Mouse (Mus musculus): Measurements from ENCODE around the gene Cdc42ep1. TPM values are rescaled to one million over a fixed set of nuclear protein-coding genes. Genes with fewer than 3 reads are reported as not detected.
"Not testable (repeated sequence)": the region's sequence is repeated elsewhere in the genome, so short reads cannot be mapped to it uniquely, and the experiment has no call there.

Cdc42ep1 gene
- polyA plus RNA-seq, 1 experiment from 2014 or later = 15.1 TPM

DNA sequence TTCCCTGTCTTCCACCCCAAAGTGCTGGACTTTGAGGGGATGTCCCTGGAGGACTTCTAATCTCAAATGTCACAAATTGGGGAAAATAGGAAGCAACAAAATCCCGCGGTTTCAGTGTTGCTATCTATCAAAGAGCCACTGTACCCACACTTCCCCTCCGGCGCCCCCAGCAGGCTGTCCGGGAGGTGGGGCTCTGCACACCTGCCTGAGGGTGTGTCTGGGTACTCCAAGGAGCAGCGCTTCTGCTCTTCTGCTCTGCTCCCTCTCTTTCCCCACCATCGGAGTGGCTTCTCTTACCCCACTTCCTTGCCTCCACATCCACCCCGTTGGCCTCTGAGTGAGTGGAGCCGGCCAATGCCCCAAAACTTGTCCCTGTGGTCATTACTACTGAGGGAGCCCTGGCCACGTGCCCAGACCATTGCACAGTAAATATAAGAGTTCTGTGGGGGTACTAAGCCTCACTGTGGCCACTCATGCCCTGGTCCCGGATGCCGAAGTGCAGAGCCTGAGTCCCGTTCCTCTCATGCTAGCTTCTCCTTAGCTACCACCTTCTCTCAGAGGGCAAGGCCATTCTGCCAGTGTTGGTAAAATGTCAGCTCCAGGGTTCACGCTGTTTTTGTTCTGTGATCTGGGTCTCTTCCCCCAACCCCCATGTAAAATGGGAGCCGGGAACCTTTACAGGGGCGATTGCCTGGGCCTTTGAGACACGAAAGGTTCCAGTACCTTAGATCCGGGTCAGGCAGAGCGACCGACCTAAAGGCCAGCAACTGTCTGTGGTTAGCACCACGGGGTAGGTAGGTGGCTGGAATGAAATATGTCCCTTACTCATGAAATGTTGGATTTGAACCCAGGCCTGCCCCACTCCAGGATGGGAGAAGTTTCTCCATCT, 1.4 kb downstream of the Cdc42ep1 start:
- no peaks in the 10 kb centered on the region for H3K36me3 ChIP-seq
- H3K27ac ChIP-seq = no peak overlapping the region
- ATAC-seq (ENCODE audit: low FRiP score) = no peak
- 0 out of 2 replicates have a peak overlapping the region, but pooled peaks have one; percentile 4 for H3K9ac ChIP-seq
- peaks cover 67% of the 10 kb centered on the region for H3K4me1 ChIP-seq
- no peaks in the 10 kb centered on the region for H3K9me3 ChIP-seq (replicated peaks)
- H3K4me2 ChIP-seq (replicated peaks) = peak overlapping the region; percentile 81
- H3K27me3 ChIP-seq = peaks cover 35% of the 10 kb centered on the region
- WGBS = 39% methylated on average over 21 of the region's 21 CpGs
- peak overlapping the region; percentile 48 for H3K4me3 ChIP-seq

DNA sequence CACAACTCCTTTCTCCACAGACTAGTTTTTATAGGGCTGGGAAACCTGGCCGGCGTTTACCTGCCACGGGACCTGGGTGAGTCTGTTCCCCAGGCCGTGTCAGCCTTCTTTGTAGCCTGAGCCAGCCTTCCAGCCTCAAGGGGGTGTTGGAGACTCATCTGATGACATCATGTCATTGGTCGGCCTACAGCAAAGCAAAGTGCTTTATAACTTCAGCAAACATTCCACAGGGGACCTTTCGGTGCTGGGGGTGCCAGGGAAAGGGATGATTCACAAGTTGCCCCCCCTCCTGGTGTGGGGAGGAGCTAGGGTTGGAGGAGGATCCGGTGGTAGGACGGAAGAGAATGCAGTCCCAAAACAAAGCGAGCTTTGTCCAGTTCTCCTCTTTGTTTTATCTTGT, 2.4 kb downstream of the Cdc42ep1 start:
- H3K36me3 ChIP-seq = no peaks in the 10 kb centered on the region

DNA sequence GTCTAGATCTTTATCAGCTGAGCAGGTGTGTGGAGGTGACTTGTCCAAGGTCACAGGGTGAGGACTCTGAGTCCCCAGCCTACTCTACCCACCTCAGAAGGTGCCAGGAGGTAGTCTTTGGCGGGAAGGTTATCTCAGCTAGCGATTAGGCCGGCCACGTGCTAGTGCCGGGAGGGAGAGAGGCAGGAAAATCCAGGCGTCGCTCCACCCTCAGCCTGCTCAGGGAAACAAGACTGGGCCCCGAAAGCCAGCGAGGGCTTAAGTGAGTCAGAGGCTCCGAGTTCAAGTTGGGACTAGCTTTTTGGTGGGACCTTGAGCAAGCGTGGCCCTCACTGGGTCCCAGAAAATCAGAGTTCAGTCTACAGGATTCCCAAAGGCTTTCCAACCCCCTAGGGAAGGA, 2.9 kb downstream of the Cdc42ep1 start:
- H3K4me2 ChIP-seq (replicated peaks) = no peak overlapping the region

More for the DNA sequence above, 2.4 kb downstream of the Cdc42ep1 start:
- Histone ChIP-seq H3K27ac (no peak overlapping the region), H3K4me3 (no peak overlapping the region), H3K4me2 (replicated peaks) (peak overlapping the region; percentile 81; the same call in 1 of the 2 replicates), H3K9me3 (replicated peaks) (no peaks in the 10 kb centered on the region), H3K9ac (no peak overlapping the region), H3K4me1 (peaks cover 57% of the 10 kb centered on the region), H3K27me3 (peaks cover 36% of the 10 kb centered on the region)
- no peak for ATAC-seq (ENCODE audit: low FRiP score)
- 36% methylated on average over 9 of the region's 9 CpGs for WGBS

DNA sequence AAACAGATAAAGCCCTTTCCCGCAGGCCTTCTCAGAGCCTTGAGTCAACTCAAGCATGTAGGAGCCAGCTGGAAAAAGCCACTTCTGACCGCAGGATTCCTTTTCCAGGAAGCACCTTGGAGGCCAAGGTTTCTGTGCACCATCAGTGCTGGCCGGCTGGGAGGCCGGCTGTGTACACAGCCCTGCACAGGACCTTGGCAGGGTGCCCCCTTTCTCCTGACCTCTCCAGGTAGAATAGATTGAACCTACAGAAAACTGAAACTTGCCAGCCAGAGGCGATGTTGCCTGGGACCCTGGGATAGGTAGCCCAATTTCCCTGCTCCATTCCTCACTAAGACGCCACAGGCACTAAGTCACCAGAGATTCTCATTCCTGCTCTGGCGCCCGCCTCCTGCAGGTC, 3.4 kb downstream of the Cdc42ep1 start:
- no peak overlapping the region for H3K4me3 ChIP-seq
- H3K9me3 ChIP-seq (replicated peaks) = no peaks in the 10 kb centered on the region
- H3K27me3 ChIP-seq = peaks cover 38% of the 10 kb centered on the region
- ATAC-seq (ENCODE audit: low FRiP score) = no peak
- peaks cover 53% of the 10 kb centered on the region for H3K4me1 ChIP-seq
- no peak overlapping the region; the same call in 1 of the 2 replicates for H3K9ac ChIP-seq
- H3K4me2 ChIP-seq (replicated peaks) = no peak overlapping the region
- WGBS = 69% methylated on average over 8 of the region's 8 CpGs
- H3K27ac ChIP-seq = peak overlapping the region; percentile 35; the same call in 1 of the 2 replicates
- H3K36me3 ChIP-seq = no peaks in the 10 kb centered on the region

More for the DNA sequence above, 2.9 kb downstream of the Cdc42ep1 start:
- no peak for ATAC-seq (ENCODE audit: low FRiP score)
- Histone ChIP-seq H3K27ac (peak overlapping the region; percentile 35; the same call in 1 of the 2 replicates), H3K36me3 (no peaks in the 10 kb centered on the region), H3K4me3 (no peak overlapping the region), H3K4me1 (peaks cover 55% of the 10 kb centered on the region), H3K9ac (no peak overlapping the region), H3K27me3 (peaks cover 38% of the 10 kb centered on the region), H3K9me3 (replicated peaks) (no peaks in the 10 kb centered on the region)
- WGBS = 72% methylated on average over 11 of the region's 11 CpGs

DNA sequence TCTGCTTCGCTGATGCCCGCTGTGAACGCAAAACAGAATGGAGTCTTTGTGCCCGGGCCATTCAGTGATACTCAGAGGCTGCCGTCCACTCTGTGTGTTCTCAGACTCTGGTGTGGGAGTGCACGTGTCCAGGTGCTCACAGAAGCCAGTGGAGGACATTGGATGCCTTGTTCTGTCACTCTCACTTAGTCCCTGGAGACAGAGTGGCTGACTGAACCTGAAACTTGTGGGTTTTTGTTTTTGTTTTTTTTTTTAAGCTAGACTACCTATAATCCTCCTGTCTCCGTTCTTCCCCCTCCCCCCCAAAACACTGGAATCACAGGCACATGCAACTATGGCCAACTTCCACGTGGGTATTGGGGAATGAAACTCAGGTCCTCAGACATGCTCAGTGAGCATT, 3.9 kb downstream of the Cdc42ep1 start:
- no peaks in the 10 kb centered on the region for H3K9me3 ChIP-seq (replicated peaks)
- no peak overlapping the region for H3K4me3 ChIP-seq
- peaks cover 38% of the 10 kb centered on the region for H3K27me3 ChIP-seq
- no peak overlapping the region for H3K9ac ChIP-seq
- no peak overlapping the region for H3K4me2 ChIP-seq (replicated peaks)
- no peaks in the 10 kb centered on the region for H3K36me3 ChIP-seq
- H3K4me1 ChIP-seq = peaks cover 48% of the 10 kb centered on the region
- no peak for ATAC-seq (ENCODE audit: low FRiP score)
- no peak overlapping the region for H3K27ac ChIP-seq
- WGBS = 67% methylated on average over 8 of the region's 8 CpGs

DNA sequence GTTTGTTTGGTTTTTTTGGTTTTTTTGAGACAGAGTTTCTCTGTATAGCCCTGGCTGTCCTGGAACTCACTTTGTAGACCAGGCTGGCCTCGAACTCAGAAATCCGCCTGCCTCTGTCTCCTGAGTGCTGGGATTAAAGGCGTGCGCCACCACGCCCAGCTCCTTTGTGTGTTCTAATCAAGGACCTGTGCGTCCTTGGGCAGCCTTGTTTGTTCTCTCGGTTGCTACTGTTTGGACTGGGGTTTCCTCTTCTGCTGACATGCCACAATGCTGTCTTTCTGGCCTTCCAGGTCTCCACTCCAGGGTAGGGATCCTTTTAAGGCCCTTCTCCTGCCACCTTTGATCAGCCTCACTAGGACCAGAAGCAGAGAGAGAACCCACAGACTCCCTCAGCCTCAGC, 4.4 kb downstream of the Cdc42ep1 start:
- not testable (repeated sequence) for H3K27ac ChIP-seq; H3K4me2 ChIP-seq (replicated peaks); H3K9ac ChIP-seq; H3K9me3 ChIP-seq (replicated peaks); H3K36me3 ChIP-seq; ATAC-seq (ENCODE audit: low FRiP score); H3K4me3 ChIP-seq
- Histone ChIP-seq H3K4me1 (peaks cover 47% of the 10 kb centered on the region), H3K27me3 (peaks cover 35% of the 10 kb centered on the region)
- WGBS = 87% methylated on average over 7 of the region's 7 CpGs

DNA sequence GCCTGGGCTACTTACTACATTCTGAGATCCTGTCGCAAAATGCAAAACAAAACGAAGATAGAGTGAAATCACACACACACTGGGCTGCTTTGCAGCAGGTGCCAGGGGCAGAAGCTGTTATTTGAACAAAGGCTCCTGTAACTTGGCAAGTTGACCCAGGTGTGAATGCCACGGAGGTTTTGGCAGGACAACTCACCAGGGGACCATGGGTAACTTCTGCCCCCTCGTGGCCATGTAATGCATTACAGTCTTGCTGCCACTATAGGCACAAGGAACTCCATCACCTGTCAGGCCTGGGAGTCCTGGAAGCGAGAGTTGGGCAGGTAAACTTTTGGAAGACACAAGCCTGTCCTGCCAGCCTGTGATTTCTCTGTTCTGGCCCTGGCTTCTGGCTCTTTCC, 6.0 kb downstream of the Cdc42ep1 start:
- Histone ChIP-seq H3K4me2 (replicated peaks) (no peak overlapping the region), H3K36me3 (no peaks in the 10 kb centered on the region), H3K4me1 (peaks cover 34% of the 10 kb centered on the region), H3K27ac (no peak overlapping the region), H3K4me3 (no peak overlapping the region), H3K9me3 (replicated peaks) (no peaks in the 10 kb centered on the region), H3K27me3 (peaks cover 24% of the 10 kb centered on the region), H3K9ac (no peak overlapping the region)
- WGBS = 34% methylated on average over 5 of the region's 5 CpGs
- ATAC-seq (ENCODE audit: low FRiP score) = no peak

DNA sequence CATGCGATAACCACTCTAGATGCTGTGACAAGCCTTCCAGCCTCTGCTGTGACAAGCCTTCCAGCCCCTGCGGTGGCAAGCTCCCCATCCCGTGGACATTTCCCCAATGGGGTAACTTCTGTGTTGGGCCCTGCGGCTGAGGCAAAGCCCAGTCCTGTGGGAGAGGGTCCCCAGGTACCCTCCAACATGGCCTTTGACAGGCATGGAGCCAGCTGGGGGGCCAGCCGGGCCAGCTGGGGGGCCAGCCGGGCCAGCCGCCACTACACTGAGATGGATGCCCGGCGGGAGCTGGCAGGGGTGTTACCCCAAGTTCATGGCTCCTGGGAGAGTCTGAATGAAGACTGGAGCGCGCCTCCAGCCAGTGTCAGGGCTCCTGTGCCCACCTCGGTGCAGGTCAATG, 7.1 kb downstream of the Cdc42ep1 start:
- H3K9ac ChIP-seq = no peak overlapping the region
- 82% methylated on average over 12 of the region's 12 CpGs for WGBS
- no peak overlapping the region for H3K4me3 ChIP-seq
- no peak overlapping the region for H3K27ac ChIP-seq
- peaks cover 26% of the 10 kb centered on the region for H3K4me1 ChIP-seq
- H3K36me3 ChIP-seq = no peaks in the 10 kb centered on the region
- H3K27me3 ChIP-seq = peaks cover 14% of the 10 kb centered on the region
- no peak for ATAC-seq (ENCODE audit: low FRiP score)
- H3K9me3 ChIP-seq (replicated peaks) = no peaks in the 10 kb centered on the region
- H3K4me2 ChIP-seq (replicated peaks) = no peak overlapping the region

DNA sequence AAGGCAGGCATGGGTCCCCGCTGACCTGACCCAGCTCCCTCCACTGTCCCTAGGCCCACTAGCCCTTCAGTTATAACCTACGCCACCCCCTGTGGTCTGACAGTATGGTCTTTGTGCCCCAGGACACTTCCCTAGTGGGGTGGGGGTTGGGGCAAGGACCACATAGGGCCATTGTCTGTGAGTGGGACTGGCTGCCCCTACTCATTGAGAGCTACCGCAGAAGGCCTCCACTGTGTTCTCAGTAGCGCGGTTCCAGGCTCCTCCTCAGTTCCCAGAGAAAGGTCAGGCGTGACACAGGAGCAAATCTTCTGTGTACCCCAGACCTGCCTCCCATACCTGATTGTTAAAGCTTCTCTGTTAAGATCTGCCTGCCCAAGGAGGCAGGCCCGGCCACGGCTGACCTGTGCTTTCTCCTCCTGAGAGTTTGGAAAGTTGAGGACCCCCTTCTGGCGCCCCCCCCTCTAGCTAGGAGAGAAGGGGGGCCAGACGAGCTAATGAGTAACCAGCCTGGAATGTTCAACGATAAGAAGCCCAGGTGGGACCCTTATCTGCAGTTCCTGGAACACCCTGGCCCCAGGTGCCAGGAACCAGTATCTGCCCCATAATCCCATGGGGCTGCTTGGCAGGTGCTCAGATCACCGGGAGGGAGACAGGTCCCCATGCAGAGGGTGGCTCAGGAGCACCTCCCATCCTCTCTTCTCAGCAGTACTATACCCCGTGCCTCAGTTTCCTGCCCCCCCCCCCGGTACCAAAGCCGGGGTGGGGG, 7.8 kb downstream of the Cdc42ep1 start:
- Histone ChIP-seq H3K27me3 (peaks cover 9% of the 10 kb centered on the region; the same call in 1 of the 2 replicates), H3K4me1 (peaks cover 21% of the 10 kb centered on the region), H3K4me2 (replicated peaks) (no peak overlapping the region), H3K9me3 (replicated peaks) (no peaks in the 10 kb centered on the region), H3K9ac (no peak overlapping the region), H3K4me3 (no peak overlapping the region), H3K27ac (no peak overlapping the region), H3K36me3 (no peaks in the 10 kb centered on the region)
- ATAC-seq (ENCODE audit: low FRiP score) = no peak
- 70% methylated on average over 15 of the region's 15 CpGs for WGBS

DNA sequence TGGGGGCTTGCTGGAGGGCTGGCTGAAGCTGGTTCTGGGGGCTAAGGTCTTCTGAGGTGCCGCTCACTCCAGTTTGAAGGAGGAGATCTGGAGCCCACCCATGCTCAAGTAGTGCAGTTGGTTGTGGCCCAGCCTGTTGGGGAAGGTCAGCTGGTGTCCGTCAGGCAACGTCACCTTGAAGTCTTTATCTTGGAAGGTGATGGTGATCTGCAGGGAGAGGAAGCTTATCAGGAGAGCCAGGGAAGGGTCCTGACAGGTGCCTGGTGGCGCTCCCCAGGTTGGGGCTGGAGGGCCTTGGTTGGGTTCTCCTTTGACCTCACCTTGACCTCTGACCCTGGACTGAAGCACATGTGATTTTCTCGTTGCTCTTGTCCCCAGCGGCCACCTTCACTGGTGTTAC, 8.5 kb downstream of the Cdc42ep1 start:
- H3K9ac ChIP-seq = no peak overlapping the region
- no peak overlapping the region for H3K27ac ChIP-seq
- H3K36me3 ChIP-seq = no peaks in the 10 kb centered on the region
- 70% methylated on average over 6 of the region's 6 CpGs for WGBS
- no peak overlapping the region for H3K4me2 ChIP-seq (replicated peaks)
- H3K27me3 ChIP-seq = peaks cover 9% of the 10 kb centered on the region; the same call in 1 of the 2 replicates
- no peak overlapping the region for H3K4me3 ChIP-seq
- ATAC-seq (ENCODE audit: low FRiP score) = no peak
- peaks cover 15% of the 10 kb centered on the region for H3K4me1 ChIP-seq
- H3K9me3 ChIP-seq (replicated peaks) = no peaks in the 10 kb centered on the region

DNA sequence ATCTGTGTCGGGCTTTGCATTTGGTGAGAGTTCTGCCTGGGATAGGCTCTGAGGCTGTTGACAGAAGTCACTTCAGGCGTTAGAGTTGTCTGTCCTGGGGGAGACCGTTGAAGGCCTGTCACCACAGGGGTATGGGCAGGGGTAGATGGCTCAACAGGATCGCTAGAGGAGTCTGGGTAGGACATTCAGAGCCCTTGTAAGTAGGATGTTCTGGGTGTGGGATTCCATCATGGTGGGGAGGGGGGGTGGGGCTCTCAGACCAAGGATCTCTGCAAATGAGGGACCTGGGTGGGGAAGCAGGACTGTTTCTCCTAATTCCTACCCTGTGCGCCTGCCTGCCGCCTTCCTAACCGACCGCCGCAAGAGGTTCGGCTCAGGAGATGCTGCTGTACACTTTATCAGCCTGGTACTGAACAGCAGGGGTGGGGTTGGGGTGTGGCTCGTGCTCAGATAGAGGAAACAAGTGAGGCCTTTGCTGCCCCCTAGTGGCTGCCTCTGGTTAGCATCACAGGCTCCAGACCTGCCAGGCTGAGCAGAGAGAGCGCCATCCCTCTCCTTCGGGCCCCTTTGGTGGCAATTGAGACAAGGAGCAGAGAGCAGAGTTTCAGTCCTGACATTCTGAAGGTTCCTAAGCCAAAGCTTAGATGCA, 9.2 kb downstream of the Cdc42ep1 start:
- no peak overlapping the region for H3K9ac ChIP-seq
- peak overlapping the region; percentile 38; the same call in 1 of the 2 replicates for H3K4me2 ChIP-seq (replicated peaks)
- H3K4me3 ChIP-seq = no peak overlapping the region
- H3K27ac ChIP-seq = no peak overlapping the region
- no peaks in the 10 kb centered on the region for H3K9me3 ChIP-seq (replicated peaks)
- peak; percentile 76 for ATAC-seq (ENCODE audit: low FRiP score)
- H3K4me1 ChIP-seq = peaks cover 11% of the 10 kb centered on the region; the same call in 1 of the 2 replicates
- 20% methylated on average over 10 of the region's 13 CpGs for WGBS
- H3K27me3 ChIP-seq = peaks cover 9% of the 10 kb centered on the region; the same call in 1 of the 2 replicates
- H3K36me3 ChIP-seq = no peaks in the 10 kb centered on the region
